Mouse (Mus musculus): ENCODE data around the gene Trpm3. TPM values are rescaled to one million over a fixed set of nuclear protein-coding genes. Genes with fewer than 3 reads are reported as not detected.

Trpm3 gene
- polyA plus RNA-seq, 1 experiment from 2014 or later, result 6.4 TPM

DNA sequence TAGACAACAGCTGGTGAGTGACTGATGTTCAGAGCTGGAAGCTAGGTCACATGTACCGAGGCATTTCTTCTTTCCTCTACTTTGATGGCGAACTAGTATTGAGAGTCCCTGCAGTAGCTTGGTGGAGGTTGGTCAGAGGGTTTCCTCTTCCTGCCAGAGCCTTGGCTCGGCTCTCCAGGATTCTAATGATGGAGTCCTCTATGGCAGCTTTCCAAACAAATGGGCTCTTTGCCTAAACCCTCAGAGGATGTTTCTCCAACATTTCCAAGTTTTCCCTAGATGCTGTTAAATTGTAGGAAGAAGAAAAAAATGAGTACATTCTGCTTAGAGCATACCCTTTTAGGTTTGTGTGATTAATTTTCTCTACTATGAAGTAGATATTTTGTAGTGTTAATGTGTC is 6.2 kb upstream of the Trpm3 start:
- peak; percentile 47 for DNase-seq (ENCODE audit: low spot score)
- no peak for ATAC-seq (ENCODE audit: low read depth)

DNA sequence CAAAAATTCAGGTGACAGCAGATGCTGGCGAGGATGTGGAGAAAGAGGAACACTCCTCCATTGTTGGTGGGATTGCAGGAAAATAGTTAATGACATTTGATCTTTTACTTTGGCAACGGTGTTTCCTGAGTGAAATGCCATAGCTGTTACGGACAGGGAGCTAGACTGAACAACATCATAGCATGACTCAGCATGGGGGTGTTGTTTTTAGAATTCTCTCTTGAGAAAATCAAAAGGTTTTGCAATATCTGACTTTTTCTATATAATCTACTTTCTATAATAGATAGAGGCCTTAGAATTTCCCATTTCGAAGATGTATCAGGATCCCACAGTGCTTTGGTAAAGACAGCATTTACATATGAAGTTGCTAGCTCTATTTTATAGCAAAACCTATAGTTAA is 39.7 kb downstream of the Trpm3 start:
- ATAC-seq (ENCODE audit: low read depth) (no peak), DNase-seq (ENCODE audit: low spot score) (no peak)
- no peak overlapping the region for H3K4me3 ChIP-seq (ENCODE audit: low read depth, low read length)
- H3K9ac ChIP-seq (ENCODE audit: low read depth, low read length), result no peak overlapping the region
- H3K27me3 ChIP-seq (replicated peaks; ENCODE audit: control insufficient read depth, insufficient read depth, low read length), result no peaks in the 10 kb centered on the region
- H3K36me3 ChIP-seq (ENCODE audit: control insufficient read depth, insufficient read depth, low read length), result no peaks in the 10 kb centered on the region
- H3K9me3 ChIP-seq (ENCODE audit: control insufficient read depth, low read length), result no peaks in the 10 kb centered on the region
- H3K4me1 ChIP-seq (ENCODE audit: control insufficient read depth, insufficient read depth, low read length), result no peaks in the 10 kb centered on the region
- 72% methylated on average over 4 of the region's 4 CpGs for WGBS
- no peak overlapping the region for H3K4me2 ChIP-seq (ENCODE audit: low read depth, low read length)
- no peak overlapping the region for H3K27ac ChIP-seq (replicated peaks; ENCODE audit: low read depth, low read length)

More for the DNA sequence above, 6.2 kb upstream of the Trpm3 start:
- Histone ChIP-seq H3K27me3 (replicated peaks; ENCODE audit: control insufficient read depth, insufficient read depth, low read length) (no peaks in the 10 kb centered on the region), H3K9me3 (ENCODE audit: control insufficient read depth, low read length) (no peaks in the 10 kb centered on the region), H3K4me1 (ENCODE audit: control insufficient read depth, insufficient read depth, low read length) (no peaks in the 10 kb centered on the region), H3K27ac (replicated peaks; ENCODE audit: low read depth, low read length) (no peak overlapping the region), H3K9ac (ENCODE audit: low read depth, low read length) (no peak overlapping the region), H3K4me3 (ENCODE audit: low read depth, low read length) (no peak overlapping the region), H3K36me3 (ENCODE audit: control insufficient read depth, insufficient read depth, low read length) (no peaks in the 10 kb centered on the region), H3K4me2 (ENCODE audit: low read depth, low read length) (no peak overlapping the region)
- WGBS, result 55% methylated on average over 3 of the region's 3 CpGs

DNA sequence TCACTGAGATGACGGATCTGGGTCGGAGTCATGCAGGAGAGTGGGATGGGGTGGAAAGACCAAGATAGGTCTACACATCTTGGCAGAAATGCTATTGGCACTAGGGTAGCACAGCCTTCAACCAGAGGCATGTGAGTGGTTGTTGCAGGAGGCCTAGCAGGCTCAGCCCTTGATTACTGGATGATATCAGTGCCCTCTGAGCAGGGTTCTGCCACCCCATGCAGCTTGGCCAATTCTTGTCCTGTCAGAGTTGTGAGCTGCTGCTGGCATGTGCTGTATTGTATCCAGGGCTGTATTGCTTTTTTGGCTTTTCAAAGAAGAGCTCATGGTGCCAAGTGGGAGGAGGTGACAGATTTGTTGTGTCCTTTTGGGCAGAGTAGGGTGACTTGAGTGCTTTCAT is 40.2 kb downstream of the Trpm3 start:
- no peak overlapping the region for H3K9ac ChIP-seq (ENCODE audit: low read depth, low read length)
- ATAC-seq (ENCODE audit: low read depth), result no peak
- no peak overlapping the region for H3K27ac ChIP-seq (replicated peaks; ENCODE audit: low read depth, low read length)
- H3K4me3 ChIP-seq (ENCODE audit: low read depth, low read length), result no peak overlapping the region
- no peaks in the 10 kb centered on the region for H3K27me3 ChIP-seq (replicated peaks; ENCODE audit: control insufficient read depth, insufficient read depth, low read length)
- H3K36me3 ChIP-seq (ENCODE audit: control insufficient read depth, insufficient read depth, low read length), result no peaks in the 10 kb centered on the region
- DNase-seq (ENCODE audit: low spot score), result no peak
- WGBS, result 96% methylated on average over 2 of the region's 2 CpGs
- no peak overlapping the region for H3K4me2 ChIP-seq (ENCODE audit: low read depth, low read length)
- H3K9me3 ChIP-seq (ENCODE audit: control insufficient read depth, low read length), result no peaks in the 10 kb centered on the region
- no peaks in the 10 kb centered on the region for H3K4me1 ChIP-seq (ENCODE audit: control insufficient read depth, insufficient read depth, low read length)

DNA sequence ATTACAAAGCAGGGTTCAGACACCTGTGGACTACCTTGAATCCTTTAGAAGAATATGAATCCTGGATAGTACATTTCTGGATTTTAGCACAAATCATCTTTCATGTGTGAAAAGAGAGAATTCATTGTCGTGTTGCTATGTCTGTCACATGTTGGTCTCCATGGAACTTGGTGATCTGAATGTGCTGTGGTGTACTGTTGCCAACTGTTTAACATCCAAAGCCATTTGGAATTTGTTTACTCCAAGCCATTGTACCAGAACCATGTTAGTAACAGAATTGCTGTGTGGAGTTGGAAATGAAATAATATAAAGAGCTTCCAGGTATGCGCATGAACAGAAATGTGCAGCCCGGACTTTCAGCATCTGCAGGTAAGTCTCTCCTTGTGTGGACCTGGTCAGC is 41.3 kb downstream of the Trpm3 start:
- ATAC-seq (ENCODE audit: low read depth) (no peak), DNase-seq (ENCODE audit: low spot score) (no peak)
- Histone ChIP-seq H3K4me1 (ENCODE audit: control insufficient read depth, insufficient read depth, low read length) (no peaks in the 10 kb centered on the region), H3K27me3 (replicated peaks; ENCODE audit: control insufficient read depth, insufficient read depth, low read length) (no peaks in the 10 kb centered on the region), H3K36me3 (ENCODE audit: control insufficient read depth, insufficient read depth, low read length) (no peaks in the 10 kb centered on the region), H3K4me3 (ENCODE audit: low read depth, low read length) (no peak overlapping the region), H3K27ac (replicated peaks; ENCODE audit: low read depth, low read length) (no peak overlapping the region), H3K9me3 (ENCODE audit: control insufficient read depth, low read length) (no peaks in the 10 kb centered on the region), H3K9ac (ENCODE audit: low read depth, low read length) (no peak overlapping the region), H3K4me2 (ENCODE audit: low read depth, low read length) (no peak overlapping the region)
- 80% methylated on average over 3 of the region's 3 CpGs for WGBS

DNA sequence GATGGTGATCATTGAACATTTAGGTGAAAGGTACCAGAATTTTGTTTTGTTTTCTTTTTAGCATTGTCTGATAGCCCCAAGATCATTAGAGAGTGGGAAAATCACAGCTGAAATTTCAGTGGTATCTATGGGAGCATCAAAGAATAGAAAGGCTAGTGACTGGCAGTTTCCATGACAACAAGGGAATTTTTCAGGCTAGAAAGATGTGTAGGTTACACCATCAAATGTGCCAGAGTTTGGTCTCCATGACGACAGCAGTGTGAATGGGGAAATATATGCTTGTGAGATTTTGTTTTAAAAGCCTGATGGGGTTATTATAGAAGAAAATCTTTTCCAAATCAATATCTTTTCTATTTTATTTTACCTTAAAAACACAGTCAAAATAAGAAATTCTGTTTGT is 50.9 kb downstream of the Trpm3 start:
- WGBS, result 80% methylated on average over 1 of the region's 1 CpGs
- no peak overlapping the region for H3K4me2 ChIP-seq (ENCODE audit: low read depth, low read length)
- no peaks in the 10 kb centered on the region for H3K9me3 ChIP-seq (ENCODE audit: control insufficient read depth, low read length)
- DNase-seq (ENCODE audit: low spot score) (no peak), ATAC-seq (ENCODE audit: low read depth) (no peak)
- H3K4me1 ChIP-seq (ENCODE audit: control insufficient read depth, insufficient read depth, low read length), result no peaks in the 10 kb centered on the region
- no peak overlapping the region for H3K9ac ChIP-seq (ENCODE audit: low read depth, low read length)
- no peak overlapping the region for H3K4me3 ChIP-seq (ENCODE audit: low read depth, low read length)
- H3K27ac ChIP-seq (replicated peaks; ENCODE audit: low read depth, low read length), result no peak overlapping the region
- no peaks in the 10 kb centered on the region for H3K36me3 ChIP-seq (ENCODE audit: control insufficient read depth, insufficient read depth, low read length)
- no peaks in the 10 kb centered on the region for H3K27me3 ChIP-seq (replicated peaks; ENCODE audit: control insufficient read depth, insufficient read depth, low read length)

DNA sequence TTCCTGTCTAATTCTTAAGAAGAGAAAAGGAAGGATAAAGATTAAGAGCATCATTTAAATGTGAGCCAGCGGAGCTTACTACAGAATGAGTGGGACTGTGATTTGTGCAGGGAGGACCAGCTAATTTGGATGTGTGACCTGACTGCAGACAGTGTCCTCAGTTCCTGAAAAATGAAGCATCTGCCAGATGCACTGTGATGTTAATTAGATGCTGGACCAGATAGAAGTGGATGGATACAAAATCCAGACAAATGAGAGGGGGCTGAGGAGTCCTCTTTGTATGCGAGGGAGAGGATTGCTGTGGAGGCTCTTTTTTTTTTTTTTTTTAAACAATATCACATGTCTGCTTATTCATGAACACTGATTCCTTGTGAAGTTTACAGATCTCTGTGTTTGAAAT is 83.7 kb downstream of the Trpm3 start:
- H3K9me3 ChIP-seq (ENCODE audit: control insufficient read depth, low read length), result no peaks in the 10 kb centered on the region
- H3K27ac ChIP-seq (replicated peaks; ENCODE audit: low read depth, low read length), result no peak overlapping the region
- no peak overlapping the region for H3K4me3 ChIP-seq (ENCODE audit: low read depth, low read length)
- H3K27me3 ChIP-seq (replicated peaks; ENCODE audit: control insufficient read depth, insufficient read depth, low read length), result no peaks in the 10 kb centered on the region
- DNase-seq (ENCODE audit: low spot score) (no peak), ATAC-seq (ENCODE audit: low read depth) (no peak)
- no peaks in the 10 kb centered on the region for H3K36me3 ChIP-seq (ENCODE audit: control insufficient read depth, insufficient read depth, low read length)
- no peak overlapping the region for H3K4me2 ChIP-seq (ENCODE audit: low read depth, low read length)
- no peaks in the 10 kb centered on the region for H3K4me1 ChIP-seq (ENCODE audit: control insufficient read depth, insufficient read depth, low read length)
- WGBS, result 68% methylated on average over 2 of the region's 2 CpGs
- no peak overlapping the region for H3K9ac ChIP-seq (ENCODE audit: low read depth, low read length)

DNA sequence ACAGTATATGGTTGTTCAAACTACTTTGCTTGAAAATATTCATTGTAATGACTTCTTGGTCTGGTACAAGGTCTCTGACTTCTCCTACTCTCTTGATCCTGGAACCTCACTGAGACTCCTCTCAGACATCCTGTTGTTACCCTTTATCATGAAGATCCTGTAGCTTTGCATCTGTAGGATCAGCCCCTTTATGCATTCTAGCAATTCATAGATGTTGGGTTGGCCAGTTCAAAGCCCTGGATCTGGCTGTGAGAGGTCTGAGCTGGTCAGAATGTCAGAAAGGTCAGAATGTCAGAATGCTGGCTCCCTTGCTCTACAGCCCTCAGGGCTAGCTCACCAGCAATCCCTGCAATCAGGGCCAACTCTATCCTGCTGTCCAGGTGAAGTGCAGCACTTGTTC is 95.3 kb downstream of the Trpm3 start:
- H3K27me3 ChIP-seq (replicated peaks; ENCODE audit: control insufficient read depth, insufficient read depth, low read length), result no peaks in the 10 kb centered on the region
- DNase-seq (ENCODE audit: low spot score) (no peak), ATAC-seq (ENCODE audit: low read depth) (no peak)
- H3K4me2 ChIP-seq (ENCODE audit: low read depth, low read length), result no peak overlapping the region
- no peaks in the 10 kb centered on the region for H3K4me1 ChIP-seq (ENCODE audit: control insufficient read depth, insufficient read depth, low read length)
- H3K9ac ChIP-seq (ENCODE audit: low read depth, low read length), result no peak overlapping the region
- no peak overlapping the region for H3K4me3 ChIP-seq (ENCODE audit: low read depth, low read length)
- H3K9me3 ChIP-seq (ENCODE audit: control insufficient read depth, low read length), result no peaks in the 10 kb centered on the region
- H3K36me3 ChIP-seq (ENCODE audit: control insufficient read depth, insufficient read depth, low read length), result no peaks in the 10 kb centered on the region
- no peak overlapping the region for H3K27ac ChIP-seq (replicated peaks; ENCODE audit: low read depth, low read length)

DNA sequence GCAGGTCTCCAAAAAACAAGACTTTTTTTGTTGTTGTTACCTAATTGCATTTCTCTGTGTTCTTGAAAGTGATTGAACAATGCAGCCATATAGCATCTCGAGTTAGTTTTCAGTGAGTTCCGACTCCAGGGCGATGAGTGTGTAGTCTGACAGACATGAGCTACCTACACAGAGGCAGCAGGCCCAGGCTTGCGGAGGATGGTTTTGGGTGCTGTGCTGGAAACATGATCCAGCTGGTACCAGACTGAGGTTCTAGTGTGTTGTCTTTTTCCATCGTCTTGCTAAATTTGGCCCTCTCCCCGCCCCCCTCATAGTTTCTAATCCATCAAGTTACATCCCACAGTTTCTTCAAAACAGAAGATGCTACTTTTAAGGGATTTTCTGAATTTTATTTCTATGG is 110.2 kb downstream of the Trpm3 start:
- no peak overlapping the region for H3K9ac ChIP-seq (ENCODE audit: low read depth, low read length)
- 69% methylated on average over 6 of the region's 6 CpGs for WGBS
- no peaks in the 10 kb centered on the region for H3K9me3 ChIP-seq (ENCODE audit: control insufficient read depth, low read length)
- H3K27me3 ChIP-seq (replicated peaks; ENCODE audit: control insufficient read depth, insufficient read depth, low read length), result no peaks in the 10 kb centered on the region
- no peak overlapping the region for H3K4me2 ChIP-seq (ENCODE audit: low read depth, low read length)
- no peaks in the 10 kb centered on the region for H3K36me3 ChIP-seq (ENCODE audit: control insufficient read depth, insufficient read depth, low read length)
- ATAC-seq (ENCODE audit: low read depth) (no peak), DNase-seq (ENCODE audit: low spot score) (no peak)
- no peaks in the 10 kb centered on the region for H3K4me1 ChIP-seq (ENCODE audit: control insufficient read depth, insufficient read depth, low read length)
- H3K4me3 ChIP-seq (ENCODE audit: low read depth, low read length), result no peak overlapping the region
- no peak overlapping the region for H3K27ac ChIP-seq (replicated peaks; ENCODE audit: low read depth, low read length)

DNA sequence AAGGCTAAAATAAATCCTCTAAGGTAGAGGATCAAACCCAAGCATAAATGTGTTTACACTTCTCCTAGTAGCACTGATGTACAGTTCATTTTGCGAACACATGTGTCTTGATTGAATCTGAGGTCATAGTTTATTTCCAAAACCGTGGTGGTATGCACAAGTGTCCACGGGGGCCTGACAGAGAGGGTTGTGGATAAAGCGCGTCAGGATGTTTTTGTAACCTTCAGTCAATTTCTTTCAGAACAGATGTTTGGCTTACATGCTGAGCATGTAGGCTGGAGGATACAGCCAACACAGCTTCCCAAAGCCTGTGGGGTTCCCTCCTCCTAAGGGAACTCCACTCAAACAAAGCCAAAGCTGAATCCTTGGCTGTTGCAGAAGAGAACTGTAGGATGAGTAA is 134.1 kb downstream of the Trpm3 start:
- H3K36me3 ChIP-seq (ENCODE audit: control insufficient read depth, insufficient read depth, low read length), result no peaks in the 10 kb centered on the region
- H3K9ac ChIP-seq (ENCODE audit: low read depth, low read length), result no peak overlapping the region
- H3K4me3 ChIP-seq (ENCODE audit: low read depth, low read length), result no peak overlapping the region
- 31% methylated on average over 5 of the region's 5 CpGs for WGBS
- ATAC-seq (ENCODE audit: low read depth) (peak; percentile 87), DNase-seq (ENCODE audit: low spot score) (peak; percentile 88)
- no peaks in the 10 kb centered on the region for H3K4me1 ChIP-seq (ENCODE audit: control insufficient read depth, insufficient read depth, low read length)
- no peaks in the 10 kb centered on the region for H3K9me3 ChIP-seq (ENCODE audit: control insufficient read depth, low read length)
- no peak overlapping the region for H3K4me2 ChIP-seq (ENCODE audit: low read depth, low read length)
- no peak overlapping the region for H3K27ac ChIP-seq (replicated peaks; ENCODE audit: low read depth, low read length)
- no peaks in the 10 kb centered on the region for H3K27me3 ChIP-seq (replicated peaks; ENCODE audit: control insufficient read depth, insufficient read depth, low read length)
